Mouse (Mus musculus): ENCODE measurements around the gene Smyd3. TPM values are rescaled to one million over a fixed set of nuclear protein-coding genes. Genes with fewer than 3 reads are reported as not detected.
A peak's percentile ranks its signal among the peaks of the same experiment; 100 is the strongest.

Smyd3 gene
- total RNA-seq, 2 experiments from 2014 or later, result 20.3 to 30.9 TPM

DNA sequence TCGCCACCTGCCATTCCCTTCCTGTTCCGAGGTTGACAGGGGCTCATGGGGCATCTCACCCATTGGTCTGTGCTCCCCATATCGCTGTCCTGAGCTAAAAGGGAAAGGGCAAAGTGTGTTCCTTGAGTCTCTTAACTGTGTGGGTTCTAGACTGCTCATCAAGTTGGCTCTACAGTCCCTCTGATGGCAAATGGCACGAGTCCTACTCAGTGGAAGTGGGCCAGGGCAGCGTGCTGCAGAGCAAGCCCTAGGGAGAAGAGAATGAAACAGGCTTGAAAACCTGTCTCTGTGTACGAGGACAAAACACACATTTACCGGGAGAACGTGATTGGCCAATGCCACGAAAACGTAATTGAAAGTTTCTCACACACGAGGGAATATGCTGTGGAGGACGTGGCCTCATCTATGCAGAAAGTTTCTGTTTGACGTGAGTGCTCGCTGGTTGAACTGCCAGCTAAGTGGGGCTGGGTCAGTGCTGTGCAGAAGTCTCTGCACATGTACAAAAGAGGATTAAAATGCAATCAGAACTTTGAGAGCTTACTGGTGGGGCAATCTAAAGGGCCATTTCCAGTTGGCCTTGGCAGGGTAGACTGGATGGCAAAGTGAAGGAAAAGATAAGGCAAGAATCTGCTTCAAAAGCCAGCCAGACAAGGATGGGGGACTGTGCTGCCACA is 476.5 kb downstream of the Smyd3 start:
- DNase-seq (ENCODE audit: extremely low spot score in 1 of 2, low spot score in 2 of 2), result no peak

DNA sequence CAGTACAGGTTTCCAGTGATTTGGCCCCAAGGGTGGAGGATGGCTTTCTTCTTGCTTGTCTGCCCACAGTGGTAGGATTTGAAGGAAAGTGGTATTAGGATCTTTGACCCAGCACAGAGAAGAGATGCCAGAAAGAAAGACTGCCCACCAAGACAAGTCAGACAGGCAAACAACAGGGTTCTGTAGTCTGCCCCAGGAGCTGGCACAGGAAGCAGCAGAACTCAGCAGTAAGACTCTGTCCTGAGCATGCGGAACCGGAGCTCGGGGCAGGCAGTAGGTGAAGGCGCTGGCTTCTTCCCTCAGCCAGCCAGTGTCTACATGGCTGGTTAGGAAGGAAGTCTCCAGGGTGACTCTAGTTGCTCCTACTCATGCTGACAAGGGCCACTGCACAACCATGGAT is 479.0 kb downstream of the Smyd3 start:
- no peak for DNase-seq (ENCODE audit: extremely low spot score in 1 of 2, low spot score in 2 of 2)

More for the DNA sequence above, 476.5 kb downstream of the Smyd3 start:
- intact Hi-C loops (cut with DNase I), result no loop called here

GRCm38 (mm10) chr1:179032947-179033346 is 484.9 kb downstream of the Smyd3 start:
- intact Hi-C loops (cut with DNase I), result no loop called here
- no peak for DNase-seq (ENCODE audit: extremely low spot score in 1 of 2, low spot score in 2 of 2)

More for the DNA sequence above, 479.0 kb downstream of the Smyd3 start:
- intact Hi-C loops (cut with DNase I), result no loop called here

DNA sequence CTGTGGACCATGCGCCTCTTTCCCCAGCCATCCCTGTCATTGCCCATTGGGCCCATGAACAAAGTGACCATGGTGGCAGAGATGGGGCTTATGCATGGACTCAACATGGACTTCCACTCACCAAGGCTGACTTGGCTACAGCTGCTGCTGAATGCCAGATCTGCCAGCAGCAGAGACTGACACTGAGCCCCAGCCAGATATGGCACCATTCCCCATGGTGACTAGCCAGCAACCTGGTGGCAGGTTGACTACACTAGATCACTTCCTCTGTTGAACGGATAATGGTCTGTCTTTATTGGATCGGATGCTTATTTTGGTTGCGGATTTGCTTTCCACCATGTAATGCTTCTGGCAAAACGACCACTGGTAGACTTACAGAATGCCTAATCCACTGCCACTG is 486.3 kb downstream of the Smyd3 start:
- no peak for DNase-seq (ENCODE audit: extremely low spot score in 1 of 2, low spot score in 2 of 2)
- intact Hi-C loops (cut with DNase I), result no loop called here

DNA sequence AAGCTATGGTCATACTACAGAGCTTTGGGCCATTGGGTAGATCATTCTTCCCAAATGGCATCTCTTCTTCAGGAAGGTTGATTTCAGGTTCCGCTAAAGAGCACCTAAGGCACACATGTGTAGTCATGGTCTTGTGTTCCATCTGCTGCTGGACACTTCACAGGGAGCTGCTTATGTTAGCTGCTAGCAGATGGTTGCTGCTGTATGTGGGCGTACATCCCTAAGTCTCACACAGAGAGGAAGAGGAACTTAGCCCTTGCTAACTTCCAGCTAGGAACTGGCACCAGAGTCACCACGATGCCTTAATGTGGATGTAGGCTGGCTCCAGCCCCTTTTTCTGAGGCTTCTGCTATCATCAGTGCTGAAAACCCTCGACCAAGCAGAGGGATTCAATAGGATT is 491.2 kb downstream of the Smyd3 start:
- intact Hi-C loops (cut with DNase I), result no loop called here
- DNase-seq (ENCODE audit: extremely low spot score in 1 of 2, low spot score in 2 of 2), result peak in 1 of 2 experiments; percentile 19

DNA sequence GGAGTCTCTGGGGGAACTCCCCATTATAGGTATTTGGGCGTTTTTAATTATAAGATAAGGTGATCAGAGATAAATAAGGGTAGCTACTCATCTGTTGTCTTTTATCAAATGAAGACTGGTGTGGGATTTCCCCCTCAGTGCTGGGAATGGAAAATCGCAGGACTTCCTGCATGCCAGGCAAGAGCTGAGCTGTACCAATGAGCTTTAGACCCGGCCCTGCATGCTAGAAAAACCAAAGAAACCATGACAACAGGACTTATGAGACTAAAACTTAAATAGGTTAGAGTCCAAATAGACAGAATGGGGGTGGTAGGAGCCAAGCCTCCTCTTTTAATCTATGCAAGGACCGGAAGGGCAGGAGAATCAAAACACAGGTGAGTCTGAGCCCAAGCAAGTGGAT is 492.7 kb downstream of the Smyd3 start:
- intact Hi-C loops (cut with DNase I), result no loop called here
- no peak for DNase-seq (ENCODE audit: extremely low spot score in 1 of 2, low spot score in 2 of 2)

- intact Hi-C loops (cut with DNase I), result no loop called here
- DNase-seq (ENCODE audit: extremely low spot score in 1 of 2, low spot score in 2 of 2), result no peak
These were observed 494.4 kb downstream of the Smyd3 start for GRCm38 (mm10) chr1:179023486-179023885.

- no peak for DNase-seq (ENCODE audit: extremely low spot score in 1 of 2, low spot score in 2 of 2)
- intact Hi-C loops (cut with DNase I), result no loop called here
These were observed 500.4 kb downstream of the Smyd3 start for GRCm38 (mm10) chr1:179017428-179017827.

- intact Hi-C loops (cut with DNase I), result no loop called here
- no peak for DNase-seq (ENCODE audit: extremely low spot score in 1 of 2, low spot score in 2 of 2)
These were observed 504.8 kb downstream of the Smyd3 start for GRCm38 (mm10) chr1:179013021-179013420.

- intact Hi-C loops (cut with DNase I), result no loop called here
- peak; percentile 50 to 72 for DNase-seq (ENCODE audit: extremely low spot score in 1 of 2, low spot score in 2 of 2)
These were observed 505.6 kb downstream of the Smyd3 start for GRCm38 (mm10) chr1:179012273-179012672.

DNA sequence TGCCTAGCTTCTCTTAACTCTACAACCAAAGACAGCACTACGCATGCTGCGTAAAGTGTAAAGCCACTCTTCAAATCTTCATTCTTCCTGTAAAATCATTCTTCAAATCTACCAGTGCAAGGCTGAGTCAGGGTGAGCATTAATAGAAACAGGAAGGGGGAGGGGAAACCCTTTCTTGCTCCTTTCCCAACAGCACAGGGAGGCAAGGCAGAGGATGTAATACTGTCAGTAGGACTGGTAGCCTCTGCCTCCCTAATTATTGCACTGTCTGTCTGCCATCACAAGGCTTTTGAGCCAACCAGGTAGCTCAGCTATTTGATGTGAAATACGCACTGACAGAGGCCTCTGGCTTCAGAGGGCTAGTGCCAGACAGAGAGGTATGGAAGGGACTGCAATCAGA is 507.1 kb downstream of the Smyd3 start:
- intact Hi-C loops (cut with DNase I), result no loop called here

DNA sequence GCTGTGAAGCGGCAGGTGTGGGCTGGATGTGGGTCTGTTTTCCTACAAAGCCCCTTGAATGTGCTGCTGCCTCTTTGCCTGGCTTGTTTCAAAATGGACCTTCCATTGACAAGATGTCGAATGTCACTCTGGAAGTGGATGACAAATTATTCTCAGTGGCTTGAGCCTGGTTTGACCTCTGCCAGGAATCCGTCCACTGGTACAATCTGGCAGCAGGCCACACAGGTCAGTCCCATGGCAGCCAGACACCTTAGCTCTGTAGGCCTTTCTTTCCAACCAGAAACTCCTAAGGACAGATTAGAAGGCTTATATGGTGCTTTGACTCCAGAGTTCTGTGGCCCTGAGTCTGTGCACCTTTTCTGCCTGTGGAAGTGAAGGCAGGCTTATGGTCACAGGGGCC is 507.9 kb downstream of the Smyd3 start:
- no peak for DNase-seq (ENCODE audit: extremely low spot score in 1 of 2, low spot score in 2 of 2)
- intact Hi-C loops (cut with DNase I), result no loop called here

More for the DNA sequence above, 507.1 kb downstream of the Smyd3 start:
- DNase-seq (ENCODE audit: extremely low spot score in 1 of 2, low spot score in 2 of 2), result no peak

GRCm38 (mm10) chr1:179004133-179004866 is 513.5 kb downstream of the Smyd3 start:
- peak in 1 of 2 experiments; percentile 7 for DNase-seq (ENCODE audit: extremely low spot score in 1 of 2, low spot score in 2 of 2)
- intact Hi-C loops (cut with DNase I), result no loop called here

DNA sequence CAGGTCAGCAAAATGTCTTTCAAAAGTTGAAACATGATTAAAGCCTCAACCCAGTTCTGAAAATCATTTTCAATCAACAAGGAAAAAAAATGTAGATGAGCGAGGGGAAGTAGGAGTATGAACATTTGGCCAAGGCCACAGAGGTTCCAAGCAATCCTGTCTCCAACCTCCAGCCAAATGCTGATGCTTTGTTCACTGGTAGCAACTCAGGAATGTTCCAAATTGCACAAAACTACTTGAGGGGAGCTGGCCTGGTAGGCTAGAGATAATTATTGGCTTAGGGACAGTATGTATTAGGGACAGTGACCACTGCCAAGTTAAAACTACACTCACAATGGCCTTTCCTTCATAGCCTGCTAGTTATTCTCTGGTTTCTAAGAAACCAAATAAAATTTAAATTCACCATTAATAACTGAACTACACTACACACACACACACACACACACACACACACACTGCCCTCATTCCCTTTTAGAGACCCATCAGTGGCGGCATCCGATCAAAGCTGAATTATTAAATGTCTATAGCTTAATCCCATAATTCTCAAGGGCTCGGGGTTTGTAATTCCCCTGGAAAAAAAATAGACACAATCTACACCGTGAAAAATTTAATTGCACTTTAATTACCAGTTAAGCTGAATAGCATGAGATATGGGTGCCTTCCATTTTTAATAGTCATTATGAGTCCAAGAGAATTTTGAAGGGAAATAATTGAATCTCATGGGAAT is 514.3 kb downstream of the Smyd3 start:
- no peak for DNase-seq (ENCODE audit: extremely low spot score in 1 of 2, low spot score in 2 of 2)
- intact Hi-C loops (cut with DNase I), result no loop called here

GRCm38 (mm10) chr1:178999876-179000528 is 517.8 kb downstream of the Smyd3 start:
- no peak for DNase-seq (ENCODE audit: extremely low spot score in 1 of 2, low spot score in 2 of 2)
- intact Hi-C loops (cut with DNase I), result no loop called here

- intact Hi-C loops (cut with DNase I), result no loop called here
- DNase-seq (ENCODE audit: extremely low spot score in 1 of 2, low spot score in 2 of 2), result no peak
These were observed 520.0 kb downstream of the Smyd3 start for GRCm38 (mm10) chr1:178997870-178998269.

GRCm38 (mm10) chr1:178994263-178994662 is 523.6 kb downstream of the Smyd3 start:
- DNase-seq (ENCODE audit: extremely low spot score in 1 of 2, low spot score in 2 of 2), result no peak
- intact Hi-C loops (cut with DNase I), result no loop called here

GRCm38 (mm10) chr1:178992503-178992902 is 525.3 kb downstream of the Smyd3 start:
- DNase-seq (ENCODE audit: extremely low spot score in 1 of 2, low spot score in 2 of 2), result no peak
- intact Hi-C loops (cut with DNase I), result no loop called here

- no peak for DNase-seq (ENCODE audit: extremely low spot score in 1 of 2, low spot score in 2 of 2)
- intact Hi-C loops (cut with DNase I), result no loop called here
These were observed 526.4 kb downstream of the Smyd3 start for GRCm38 (mm10) chr1:178991470-178991869.
